Mouse (Mus musculus): ENCODE measurements around the gene Aldh3b1.
"Not testable (repeated sequence)": the region's sequence is repeated elsewhere in the genome, so short reads cannot be mapped to it uniquely, and the experiment has no call there.

The Aldh3b1 gene

GRCm38 (mm10) chr19:3929211-3929941 is at the start of gene Aldh3b1:
Gene Aldh3b1, minus strand, starts transcription at chr19:3929808.
- peak; percentile 94 for DNase-seq (ENCODE audit: extremely low read depth, insufficient read length, low spot score)

DNA sequence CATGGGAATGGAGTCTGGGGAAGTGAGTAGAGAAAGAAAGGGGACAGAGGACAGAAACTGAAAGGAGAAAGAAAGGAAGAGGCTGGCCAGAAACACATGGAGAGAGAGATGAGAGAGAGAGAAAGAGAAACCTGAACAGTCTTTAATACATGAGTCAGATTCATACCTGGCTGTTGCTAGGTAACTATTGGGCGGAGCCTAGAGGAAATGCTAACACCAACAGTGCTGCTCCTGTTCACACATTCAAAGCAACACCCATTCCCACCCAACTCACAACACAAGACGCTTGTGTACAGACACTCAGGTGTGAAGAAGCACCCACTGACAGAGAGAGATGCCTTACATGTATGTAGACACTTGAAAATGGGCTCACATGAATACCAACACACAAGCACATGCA is 46.3 kb upstream of the Aldh3b1 start:
- DNase-seq (ENCODE audit: extremely low read depth, insufficient read length, low spot score) = no peak

DNA sequence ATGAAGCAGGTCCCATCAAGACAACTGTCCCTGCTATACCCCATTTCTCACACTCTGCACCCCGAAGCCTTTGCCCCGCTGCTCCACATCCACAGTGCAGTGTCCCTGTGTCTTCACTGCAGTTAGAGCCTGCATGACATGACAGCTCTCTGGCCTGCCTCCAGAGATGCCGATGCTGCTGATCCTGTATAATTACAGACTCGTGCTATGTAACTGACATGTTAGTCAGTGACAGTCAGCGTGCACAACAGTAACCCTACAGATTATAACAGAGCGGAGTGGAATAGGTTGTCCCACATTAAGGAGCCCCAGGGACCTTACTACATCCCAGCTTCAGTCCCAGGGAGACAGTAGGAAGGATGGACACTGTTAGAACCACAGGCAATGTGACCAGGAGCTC is 45.0 kb upstream of the Aldh3b1 start:
- DNase-seq (ENCODE audit: extremely low read depth, insufficient read length, low spot score) = not testable (repeated sequence)

DNA sequence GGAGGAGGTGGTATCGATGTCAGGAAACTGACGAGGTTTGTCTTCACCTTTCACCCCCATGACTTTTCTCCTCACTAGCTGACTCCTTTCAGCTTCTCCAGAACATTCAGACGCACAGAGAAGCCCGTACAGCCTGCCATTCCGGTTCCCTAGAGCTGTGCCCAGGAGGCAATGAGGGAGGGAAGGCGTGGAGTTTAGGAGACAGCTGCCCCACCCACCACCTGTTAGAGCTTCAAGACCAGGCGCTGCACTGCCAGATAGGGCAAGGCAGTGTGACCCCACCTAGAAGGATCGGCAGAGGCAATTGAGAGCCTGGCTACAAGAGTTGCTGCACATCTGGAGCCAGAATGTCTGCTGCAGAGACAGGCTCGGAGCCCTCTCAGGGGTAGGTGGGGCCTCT is 42.6 kb upstream of the Aldh3b1 start, which contains the start of gene Aldh3b2:
TSS of gene Aldh3b2 (plus strand) at position 100 of the 400 bp plus-strand sequence.
- no peak for DNase-seq (ENCODE audit: extremely low read depth, insufficient read length, low spot score)

- no peak for DNase-seq (ENCODE audit: extremely low read depth, insufficient read length, low spot score)
Measured at GRCm38 (mm10) chr19:3967258-3967657, 37.6 kb upstream of the Aldh3b1 start.

DNA sequence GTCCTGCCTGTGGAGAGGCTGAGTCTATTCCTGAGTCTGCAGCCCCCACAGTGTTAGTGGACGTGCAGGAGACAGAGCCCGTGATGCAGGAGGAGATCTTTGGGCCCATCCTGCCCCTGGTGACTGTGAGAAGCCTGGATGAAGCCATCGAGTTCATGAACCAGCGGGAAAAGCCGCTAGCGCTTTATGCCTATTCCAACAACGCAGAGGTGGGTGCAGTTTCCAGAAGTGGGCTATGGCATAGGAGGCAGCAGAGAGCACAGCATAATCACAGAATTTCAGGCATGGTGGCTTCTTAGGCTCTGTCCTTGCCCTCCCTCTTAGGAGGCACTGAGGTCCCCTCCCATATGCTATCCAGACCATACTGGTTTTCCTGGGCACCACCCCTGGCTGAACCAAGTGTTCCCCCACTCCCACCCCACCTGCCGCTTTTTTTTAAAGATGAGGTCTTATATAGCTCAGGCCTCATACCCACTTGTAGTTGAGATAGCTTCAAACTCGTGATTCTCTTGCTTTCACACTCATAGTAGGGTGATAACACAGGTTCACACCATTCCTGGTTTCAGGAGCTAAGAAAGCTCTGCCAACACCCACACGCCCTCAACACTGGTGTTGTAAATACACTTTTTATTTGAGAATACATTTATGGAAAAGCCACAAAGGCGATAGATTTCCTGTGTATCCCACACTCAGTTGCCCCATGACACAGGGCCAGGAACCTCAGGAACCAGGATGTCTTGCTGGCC is 36.9 kb upstream of the Aldh3b1 start:
- no peak for DNase-seq (ENCODE audit: extremely low read depth, insufficient read length, low spot score)

DNA sequence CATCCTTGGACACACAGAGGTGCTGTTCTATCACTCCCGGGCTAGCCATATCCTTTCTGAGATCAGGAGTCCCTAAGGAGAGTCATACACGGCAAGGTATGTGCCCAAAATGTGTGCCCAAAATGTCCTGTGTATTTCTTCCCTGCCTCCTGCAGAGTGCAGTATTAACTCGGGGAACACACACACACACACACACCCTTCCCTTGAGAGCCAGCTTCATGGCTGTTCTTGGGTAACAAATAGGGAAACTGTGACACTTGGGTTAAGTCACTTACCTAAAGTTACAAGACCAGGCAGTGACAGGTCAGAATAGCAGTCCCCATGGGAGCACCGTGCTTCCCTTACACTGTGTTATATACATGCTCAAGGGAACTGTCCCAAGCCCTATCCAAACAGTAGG is 34.4 kb upstream of the Aldh3b1 start:
- DNase-seq (ENCODE audit: extremely low read depth, insufficient read length, low spot score) = no peak

GRCm38 (mm10) chr19:3962469-3962868 is 32.9 kb upstream of the Aldh3b1 start:
- DNase-seq (ENCODE audit: extremely low read depth, insufficient read length, low spot score) = no peak

GRCm38 (mm10) chr19:3961805-3962204 is 32.2 kb upstream of the Aldh3b1 start:
- not testable (repeated sequence) for DNase-seq (ENCODE audit: extremely low read depth, insufficient read length, low spot score)

GRCm38 (mm10) chr19:3960211-3960610 is 30.6 kb upstream of the Aldh3b1 start:
- DNase-seq (ENCODE audit: extremely low read depth, insufficient read length, low spot score) = no peak

- DNase-seq (ENCODE audit: extremely low read depth, insufficient read length, low spot score) = no peak
Measured at GRCm38 (mm10) chr19:3959030-3959429, 29.4 kb upstream of the Aldh3b1 start.

GRCm38 (mm10) chr19:3958470-3958869 is 28.9 kb upstream of the Aldh3b1 start, which contains the start of gene Aldh3b3:
Gene Aldh3b3, plus strand, starts transcription at chr19:3958645.
- DNase-seq (ENCODE audit: extremely low read depth, insufficient read length, low spot score) = no peak

GRCm38 (mm10) chr19:3957296-3958036 is 27.9 kb upstream of the Aldh3b1 start:
- not testable (repeated sequence) for DNase-seq (ENCODE audit: extremely low read depth, insufficient read length, low spot score)

DNA sequence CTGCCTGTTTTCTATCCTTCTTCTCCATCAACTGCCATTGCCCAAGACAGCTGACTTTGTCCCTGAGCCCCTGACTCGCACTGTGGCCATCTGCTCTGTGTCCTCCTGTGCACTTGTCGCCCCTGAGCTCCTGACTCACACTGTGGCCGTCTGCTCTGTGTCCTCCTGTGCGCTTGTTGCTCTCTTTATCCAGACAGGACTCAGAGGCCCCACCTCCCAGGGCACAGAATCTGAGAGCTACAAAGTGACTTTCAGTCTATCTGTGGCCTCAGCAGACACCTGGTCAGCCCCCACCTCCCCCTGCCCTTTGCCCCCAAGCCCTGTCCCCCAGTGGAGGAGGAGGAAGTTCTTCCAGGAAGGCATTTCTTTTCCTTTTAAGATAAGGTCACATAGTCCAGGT is 26.2 kb upstream of the Aldh3b1 start:
- DNase-seq (ENCODE audit: extremely low read depth, insufficient read length, low spot score) = no peak

- no peak for DNase-seq (ENCODE audit: extremely low read depth, insufficient read length, low spot score)
Measured at GRCm38 (mm10) chr19:3955033-3955432, 25.4 kb upstream of the Aldh3b1 start.

- DNase-seq (ENCODE audit: extremely low read depth, insufficient read length, low spot score) = no peak
Measured at GRCm38 (mm10) chr19:3952099-3952498, 22.5 kb upstream of the Aldh3b1 start.

DNA sequence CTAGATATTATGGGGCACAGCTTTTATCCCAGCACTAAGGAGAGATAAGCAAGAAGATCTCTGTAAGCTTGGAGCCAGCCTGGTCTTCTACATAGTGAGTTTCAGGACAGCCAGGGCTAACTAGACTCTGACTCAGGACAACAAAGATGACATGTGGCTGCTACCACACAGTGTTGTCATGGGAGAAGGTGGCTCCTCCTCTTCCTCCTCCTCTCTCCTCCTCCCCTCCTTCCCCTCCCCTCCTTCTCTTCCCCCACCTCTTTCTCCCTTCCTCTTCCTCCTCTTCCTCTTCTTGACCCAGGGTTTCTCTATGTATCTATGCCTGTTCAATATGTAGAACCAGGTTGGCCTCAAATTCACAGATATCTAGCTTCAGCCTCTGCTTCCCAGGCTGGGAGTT is 21.9 kb upstream of the Aldh3b1 start:
- no peak for DNase-seq (ENCODE audit: extremely low read depth, insufficient read length, low spot score)

DNA sequence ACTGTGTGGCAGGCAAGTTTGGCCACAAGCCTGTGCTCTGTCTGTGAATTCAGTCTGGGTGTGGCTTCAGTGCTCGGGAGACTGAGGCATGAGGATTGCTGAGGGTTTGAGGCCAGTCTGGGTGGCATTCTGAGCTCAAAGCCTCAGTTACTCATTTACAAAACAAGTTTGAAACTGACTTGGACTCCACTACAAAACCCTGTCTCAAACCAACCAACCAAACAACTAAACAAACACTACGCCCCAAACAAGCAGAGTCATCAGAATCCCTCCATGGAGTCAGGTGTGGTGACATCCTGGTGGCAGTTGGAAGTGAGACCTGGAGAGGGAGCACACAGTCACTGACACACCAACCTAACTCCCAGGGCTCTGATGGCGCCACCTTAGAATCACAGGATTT is 20.7 kb upstream of the Aldh3b1 start:
- DNase-seq (ENCODE audit: extremely low read depth, insufficient read length, low spot score) = no peak

DNA sequence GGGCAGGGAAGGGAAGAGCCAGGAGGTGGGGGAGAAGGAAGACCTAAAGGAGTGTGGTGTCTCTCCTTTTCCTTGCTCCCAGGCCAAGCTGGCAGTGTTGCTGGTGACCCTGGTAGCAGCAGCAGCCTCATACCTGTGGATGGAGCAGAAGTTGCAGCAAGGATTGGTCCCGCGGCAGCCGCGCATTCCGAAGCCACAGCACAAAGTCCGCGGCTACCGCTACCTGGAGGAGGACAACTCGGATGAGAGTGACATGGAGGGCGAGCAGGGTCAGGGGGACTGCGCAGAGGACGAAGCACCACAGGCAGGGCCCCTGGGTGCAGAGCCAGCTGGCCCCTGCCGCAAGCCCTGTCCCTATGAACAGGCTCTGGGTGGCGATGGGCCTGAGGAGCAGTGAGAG is 18.9 kb upstream of the Aldh3b1 start:
- DNase-seq (ENCODE audit: extremely low read depth, insufficient read length, low spot score) = no peak

GRCm38 (mm10) chr19:3947813-3948212 is 18.2 kb upstream of the Aldh3b1 start:
- DNase-seq (ENCODE audit: extremely low read depth, insufficient read length, low spot score) = no peak

DNA sequence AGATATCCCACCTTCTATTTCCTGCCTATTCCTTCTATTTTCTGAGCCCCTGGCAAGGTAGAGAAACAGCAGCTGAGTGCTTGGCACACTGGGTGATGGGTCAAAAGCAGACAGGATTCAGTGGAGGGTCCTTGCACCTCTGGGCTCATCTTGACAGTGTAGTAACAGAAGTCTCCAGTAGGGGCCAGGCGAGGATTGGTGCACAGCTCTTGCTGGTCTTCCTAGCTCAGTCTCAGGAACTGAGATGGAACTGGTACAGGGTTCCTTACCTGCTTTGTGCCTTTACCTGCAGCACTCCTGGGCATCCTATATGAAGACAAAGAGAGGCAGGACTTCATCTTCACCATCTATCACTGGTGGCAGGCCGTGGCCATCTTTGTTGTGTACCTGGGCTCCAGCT is 17.1 kb upstream of the Aldh3b1 start:
- no peak for DNase-seq (ENCODE audit: extremely low read depth, insufficient read length, low spot score)

Measured in 3134 (cell line).